Comparison of ENCODE assay signal across 8 mouse cellular contexts in the genomic region with DNA sequence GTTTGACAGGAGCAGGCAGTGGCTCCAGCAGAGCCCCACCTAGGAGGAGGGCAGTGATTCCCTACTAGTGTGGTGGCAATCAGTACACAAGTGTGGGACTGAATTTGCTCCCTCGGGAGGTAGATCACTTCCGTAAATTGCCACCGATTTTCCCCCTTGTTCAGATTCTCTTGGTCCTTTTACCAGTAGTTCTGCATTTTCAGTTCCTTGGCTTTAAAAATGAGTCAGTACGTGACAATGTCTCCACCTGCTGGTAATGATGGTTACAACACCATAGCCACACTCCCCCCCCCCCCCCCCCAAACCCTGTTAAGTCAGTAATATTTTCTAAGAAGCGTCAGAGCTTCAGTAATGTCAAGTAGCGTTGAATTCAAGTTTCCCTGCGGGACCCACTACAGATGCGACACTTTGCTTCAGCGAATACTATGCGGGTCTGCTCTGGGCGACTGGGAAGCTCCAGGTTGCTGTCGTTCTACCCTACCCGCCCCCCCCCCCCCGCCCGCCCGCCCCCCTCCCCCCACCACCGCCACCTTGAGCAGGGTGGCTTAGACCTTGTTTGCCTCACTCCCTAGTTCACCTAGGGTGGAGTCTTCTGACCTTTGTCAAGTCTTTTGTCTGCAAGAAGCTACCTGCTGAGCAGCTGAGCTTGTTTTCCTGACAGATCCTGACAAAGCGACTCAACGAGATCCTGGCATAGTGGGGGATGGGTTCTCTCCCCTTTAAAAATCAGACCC. TPM values are rescaled to one million over a fixed set of nuclear protein-coding genes. Genes with fewer than 3 reads are reported as not detected.
DNase-seq lines count a peak whose midpoint lies in the region; ATAC-seq lines count a peak whose summit lies in the region.

No protein-coding gene starts in this region.

- peak overlapping the region; percentile 68 for H3K4me2 ChIP-seq in hindbrain, embryonic 15.5 days

- no peaks in the 10 kb centered on the region for H3K36me3 ChIP-seq in hindbrain, embryonic 15.5 days

- peak; percentile 87 for ATAC-seq in hindbrain, embryonic 15.5 days (ENCODE audit: low FRiP score, low read depth)

- peak overlapping the region; percentile 45 for H3K4me3 ChIP-seq in hindbrain, embryonic 15.5 days

- WGBS in hindbrain, embryonic 15.5 days: 0% methylated on average over 18 of the region's 19 CpGs

- DNase-seq in ovary, postnatal 10 days (ENCODE audit: low spot score): peak; percentile 8
- no peak for DNase-seq in ovary, adult 18-20 months (ENCODE audit: low spot score)
- DNase-seq in cerebellum, adult 8-10 months: peak; percentile 70
- peak; percentile 7 to 29 for DNase-seq in frontal cortex, postnatal 14 days (ENCODE audit: low spot score in 2 of 2)
- DNase-seq in layer of hippocampus, postnatal 25 days (ENCODE audit: extremely low spot score in 1 of 2, low spot score in 1 of 2): peak; percentile 37 to 59
- DNase-seq in lung, postnatal 10 days: peak; percentile 73
- peak; percentile 51 for DNase-seq in retina, adult 2 months (ENCODE audit: low read depth, low spot score)

- peaks cover 8% of the 10 kb centered on the region for H3K4me1 ChIP-seq in hindbrain, embryonic 15.5 days (replicated peaks)

- H3K9ac ChIP-seq in hindbrain, embryonic 15.5 days: peak overlapping the region; percentile 50

- H3K27ac ChIP-seq in hindbrain, embryonic 15.5 days (replicated peaks): peak overlapping the region; percentile 64

- H3K27me3 ChIP-seq in hindbrain, embryonic 15.5 days: no peaks in the 10 kb centered on the region

- H3K9me3 ChIP-seq in hindbrain, embryonic 15.5 days: no peaks in the 10 kb centered on the region

RNA-seq across cellular contexts. Expression of a gene that starts 13.4 kb away (rescaled TPM):
- 5.8 and 6.3 TPM in 2 replicates for polyA plus RNA-seq in hindbrain, embryonic 15.5 days (2015; fragmentation: Nextera tagmentation; extraction: Ambion mirVana)
- 1 to 10 TPM; 6.3 to 8.4 TPM for total RNA-seq in layer of hippocampus, postnatal 25 days (2021)

RNA-seq across cellular contexts. Expression of a gene that starts 18.8 kb away (rescaled TPM):
- not detected in 2 replicates for polyA plus RNA-seq in hindbrain, embryonic 15.5 days (2015; fragmentation: Nextera tagmentation; extraction: Ambion mirVana)
- total RNA-seq in layer of hippocampus, postnatal 25 days (2021): not detected

RNA-seq across cellular contexts. Expression of a gene that starts 30.7 kb away (rescaled TPM):
- polyA plus RNA-seq in hindbrain, embryonic 15.5 days (2015; fragmentation: Nextera tagmentation; extraction: Ambion mirVana): 11.5 and 13.0 TPM in 2 replicates
- 1 to 10 TPM; 7.2 to 7.7 TPM for total RNA-seq in layer of hippocampus, postnatal 25 days (2021)
